In the genomic region with DNA sequence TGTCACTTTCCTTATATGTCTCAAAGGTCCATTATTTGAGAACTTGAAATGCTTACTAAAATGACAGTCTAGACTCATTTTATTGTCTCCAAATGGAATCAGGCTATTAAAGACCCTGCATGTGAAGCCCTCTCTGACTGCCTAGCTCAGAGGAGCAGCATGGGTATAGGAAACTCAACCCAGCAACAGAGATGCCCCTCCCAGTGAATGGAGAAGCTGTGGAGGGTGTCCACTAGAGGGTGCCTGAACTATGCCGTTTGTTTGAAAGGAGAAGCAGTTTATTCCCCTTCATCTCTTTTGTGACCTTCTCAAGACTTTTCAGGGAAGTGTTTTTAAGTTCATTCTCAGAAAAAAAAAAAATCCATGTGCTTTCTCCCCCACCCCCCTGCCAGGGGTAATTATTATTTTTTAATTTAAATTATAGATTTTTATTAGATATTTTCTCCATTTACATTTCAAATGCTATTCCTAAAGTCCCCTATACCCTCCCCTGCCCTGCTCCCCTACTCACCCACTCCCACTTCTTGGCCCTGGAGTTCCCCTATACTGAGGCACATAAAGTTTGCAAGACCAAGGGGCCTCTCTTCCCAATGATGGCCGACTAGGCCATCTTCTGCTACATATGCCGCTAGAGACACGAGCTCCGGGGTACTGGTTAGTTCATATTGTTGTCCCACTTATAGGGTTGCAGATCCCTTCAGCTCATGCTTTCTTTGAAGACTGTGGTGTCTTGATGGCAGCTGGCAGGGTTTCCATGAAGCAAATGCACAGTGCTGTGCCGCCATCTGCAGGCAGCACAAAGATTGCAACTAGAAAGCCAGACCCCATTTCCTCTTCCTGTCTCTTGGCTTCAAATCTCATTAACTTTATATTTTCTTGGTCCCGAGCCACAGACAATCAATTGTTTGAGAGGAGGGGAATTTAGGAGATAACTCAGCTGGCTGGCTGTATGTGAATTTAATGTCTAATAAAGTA, we compare ENCODE assay signal across 8 mouse cellular contexts. TPM values are rescaled to one million over a fixed set of nuclear protein-coding genes. Genes with fewer than 3 reads are reported as not detected.
DNase-seq lines count a peak whose midpoint lies in the region; ATAC-seq and TF ChIP-seq lines count a peak whose summit lies in the region.

No protein-coding gene starts in this region.

- H3K36me3 ChIP-seq in intestine, postnatal 0 days (ENCODE audit: control insufficient read depth, insufficient read depth) = no peaks in the 10 kb centered on the region
- no peaks in the 10 kb centered on the region for H3K36me3 ChIP-seq in midbrain, embryonic 15.5 days (replicated peaks)

- peak; percentile 94 for TF ChIP-seq CTCF in intestine, postnatal 0 days (IDR thresholded peaks at IDR 0.05; ENCODE audit: low read depth)

- peak; percentile 75 for DNase-seq in adrenal gland, adult 2 months
- peak; percentile 89 for DNase-seq in embryo, embryonic 10 days (ENCODE audit: low spot score)
- peak; percentile 42 to 71 for DNase-seq in gastrocnemius, postnatal 36 days
- DNase-seq in left cerebral cortex, postnatal 25 days (ENCODE audit: low spot score in 2 of 2) = peak; percentile 82 to 84
- DNase-seq in spleen, adult 12 weeks (ENCODE audit: low spot score) = peak; percentile 45

- ATAC-seq in intestine, postnatal 0 days = peak; percentile 39; the same call in 1 of the 2 replicates
- ATAC-seq in midbrain, embryonic 15.5 days (replicated peaks) = peak; percentile 90
- no peak for ATAC-seq in erythroid progenitor cell, adult 5-6 weeks (replicated peaks; ENCODE audit: low FRiP score, poor library complexity, severe bottlenecking)

- no peak overlapping the region for H3K4me3 ChIP-seq in intestine, postnatal 0 days (ENCODE audit: low read depth, low read length)
- H3K4me3 ChIP-seq in midbrain, embryonic 15.5 days = no peak overlapping the region

- no peaks in the 10 kb centered on the region for H3K9me3 ChIP-seq in intestine, postnatal 0 days (ENCODE audit: control insufficient read depth)
- no peaks in the 10 kb centered on the region for H3K9me3 ChIP-seq in midbrain, embryonic 15.5 days

- intact Hi-C loops in gastrocnemius, postnatal 36 days (cut with DNase I) = loop anchor here (1.0 kb wide), 1 partner anchor 916 kb away; no protein-coding TSS in a partner anchor
- intact Hi-C loops in left cerebral cortex, postnatal 25 days (cut with DNase I) = loop anchor here (1.0 to 2.0 kb wide), 2 partner anchors 872 to 916 kb away; a partner anchor contains a TSS

- H3K27ac ChIP-seq in intestine, postnatal 0 days (ENCODE audit: low read depth, low read length) = no peak overlapping the region
- H3K27ac ChIP-seq in midbrain, embryonic 15.5 days = no peak overlapping the region

- 21% methylated on average over 7 of the region's 7 CpGs for WGBS in intestine, postnatal 0 days
- WGBS in midbrain, embryonic 15.5 days = 12% methylated on average over 7 of the region's 7 CpGs

- H3K27me3 ChIP-seq in intestine, postnatal 0 days (replicated peaks; ENCODE audit: control insufficient read depth, insufficient read depth, low read length) = no peaks in the 10 kb centered on the region
- no peaks in the 10 kb centered on the region for H3K27me3 ChIP-seq in midbrain, embryonic 15.5 days (replicated peaks)

- H3K4me2 ChIP-seq in intestine, postnatal 0 days (replicated peaks; ENCODE audit: low read depth) = no peak overlapping the region
- 0 out of 2 replicates have a peak overlapping the region, but pooled peaks have one; percentile 19 for H3K4me2 ChIP-seq in midbrain, embryonic 15.5 days

- H3K4me1 ChIP-seq in intestine, postnatal 0 days (replicated peaks; ENCODE audit: control insufficient read depth, insufficient read depth, low read length) = no peaks in the 10 kb centered on the region
- peaks cover 2% of the 10 kb centered on the region; the same call in 1 of the 2 replicates for H3K4me1 ChIP-seq in midbrain, embryonic 15.5 days

- H3K9ac ChIP-seq in intestine, postnatal 0 days (ENCODE audit: low read depth, low read length) = no peak overlapping the region
- no peak overlapping the region for H3K9ac ChIP-seq in midbrain, embryonic 15.5 days

RNA-seq across cellular contexts. Expression of a gene that starts 42.5 kb away (rescaled TPM):
- total RNA-seq in adrenal gland, adult 2 months (2021) = 1 to 10 TPM; 6.2 to 7.0 TPM
- polyA plus RNA-seq in adrenal gland, adult 2 months (2012; rRNA removed) = 1.2 and 1.4 TPM in 2 replicates
- total RNA-seq in gastrocnemius, postnatal 36 days (2021) = 10 to 100 TPM in 1 of 2 experiments, 1 to 10 TPM in 1; 9.2 to 11.8 TPM
- polyA plus RNA-seq in intestine, postnatal 0 days (2015; fragmentation: Nextera tagmentation; extraction: Ambion mirVana) = 42.5 and 45.6 TPM in 2 replicates
- total RNA-seq in left cerebral cortex, postnatal 25 days (2021) = 10 to 100 TPM; 75.1 to 81.0 TPM
- polyA plus RNA-seq in midbrain, embryonic 15.5 days (2015; fragmentation: Nextera tagmentation; extraction: Ambion mirVana) = 72.9 and 81.0 TPM in 2 replicates
- total RNA-seq in erythroid progenitor cell, adult 5-6 weeks (2015; ENCODE audit: low replicate concordance) = 1.3 and 7.2 TPM in 2 replicates
- total RNA-seq in erythroid progenitor cell, adult 5-6 weeks (2017; ENCODE audit: low replicate concordance) = 12.1 and 13.5 TPM in 2 replicates

Comparison
In these comparisons a context has a peak if more than half of its experiments do, and no peak if none do; other contexts are left out.
1. RNA of a gene that starts 42.5 kb away (total RNA-seq): 75.1 to 81.0 TPM in left cerebral cortex, postnatal 25 days; 1.3 to 13.5 TPM in erythroid progenitor cell, adult 5-6 weeks, 9.2 to 11.8 TPM in gastrocnemius, postnatal 36 days and 6.2 to 7.0 TPM in adrenal gland, adult 2 months; every median in the first group is over 4 times any median in the second.
2. Peak in every context shown above with its lines, with median percentiles within 50 percentile points of each other: DNase-seq.